Mouse (Mus musculus): ENCODE results near the gene Rasa4. TPM values are rescaled to one million over a fixed set of nuclear protein-coding genes. Genes with fewer than 3 reads are reported as not detected.
"Not testable (repeated sequence)": the region's sequence is repeated elsewhere in the genome, so short reads cannot be mapped to it uniquely, and the experiment has no call there.

The Rasa4 gene
- 2.6 and 4.1 TPM in 2 replicates for polyA plus RNA-seq (2015; fragmentation: Nextera tagmentation; extraction: Ambion mirVana)

DNA sequence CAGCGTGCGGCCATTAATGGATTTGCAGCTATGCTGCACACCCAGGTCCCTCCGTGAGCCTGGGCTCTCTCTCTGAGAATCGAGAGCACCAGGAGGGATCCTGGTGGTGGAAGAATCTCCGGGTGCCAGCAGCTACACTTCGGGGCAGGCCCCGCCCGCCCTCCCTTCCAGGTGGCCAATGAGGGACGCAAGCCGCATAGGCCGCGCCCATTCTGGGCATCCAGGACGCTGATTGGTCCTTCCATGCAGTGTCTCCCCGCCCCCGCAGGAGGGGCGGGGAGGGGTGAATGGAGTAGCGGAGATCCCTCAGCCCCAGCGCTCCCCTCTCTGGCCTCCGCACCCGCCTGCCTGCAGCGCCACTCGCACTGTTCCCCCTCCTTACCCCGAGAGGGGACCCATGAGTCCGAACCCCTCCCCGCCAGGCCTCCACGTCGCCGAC lies at the start of gene Rasa4:
Gene Rasa4 (plus strand): TSS at position 248 of the 439 bp plus-strand sequence.
- WGBS = 0% methylated on average over 25 of the region's 28 CpGs
- no peaks in the 10 kb centered on the region for H3K9me3 ChIP-seq
- H3K27me3 ChIP-seq = peaks cover 17% of the 10 kb centered on the region; the same call in 1 of the 2 replicates
- peak within 1 kb of the TSS; percentile 99 for H3K4me2 ChIP-seq
- H3K36me3 ChIP-seq = no peaks in the 10 kb centered on the region
- peaks cover 23% of the 10 kb centered on the region for H3K4me1 ChIP-seq
- ATAC-seq (ENCODE audit: borderline replicate concordance, extremely low read depth, low FRiP score, low TSS enrichment) = peak; percentile 97
- peak within 1 kb of the TSS; percentile 60 for H3K9ac ChIP-seq
- H3K27ac ChIP-seq = no peak within 1 kb of the TSS
- peak within 1 kb of the TSS; percentile 61 for H3K4me3 ChIP-seq

DNA sequence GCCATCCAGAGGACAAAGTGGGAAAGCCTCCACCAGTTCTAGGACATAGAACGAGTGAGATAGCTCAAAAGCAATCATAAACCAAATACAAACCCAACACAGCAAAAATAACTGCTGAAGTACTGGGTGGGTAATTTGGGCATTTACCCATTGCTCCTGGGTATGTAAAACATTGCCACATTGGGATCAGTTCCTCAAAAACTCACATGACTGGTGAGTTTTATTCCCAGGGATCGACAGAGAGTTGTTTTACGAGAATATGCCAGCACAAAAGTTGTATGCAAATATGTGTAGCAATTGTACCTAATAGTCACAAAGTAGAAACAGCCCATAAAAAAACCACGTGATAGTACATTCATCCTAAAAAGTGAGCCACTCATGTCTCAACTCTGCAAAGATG lies 48.8 kb upstream of the Rasa4 start:
- no peaks in the 10 kb centered on the region for H3K27me3 ChIP-seq
- H3K4me2 ChIP-seq = no peak overlapping the region
- ATAC-seq (ENCODE audit: borderline replicate concordance, extremely low read depth, low FRiP score, low TSS enrichment) = no peak
- WGBS = 77% methylated on average over 4 of the region's 4 CpGs
- H3K4me1 ChIP-seq = no peaks in the 10 kb centered on the region
- H3K36me3 ChIP-seq = peaks cover 22% of the 10 kb centered on the region; the same call in 1 of the 2 replicates
- no peak overlapping the region for H3K4me3 ChIP-seq
- H3K27ac ChIP-seq = no peak overlapping the region
- no peaks in the 10 kb centered on the region for H3K9me3 ChIP-seq
- H3K9ac ChIP-seq = no peak overlapping the region

DNA sequence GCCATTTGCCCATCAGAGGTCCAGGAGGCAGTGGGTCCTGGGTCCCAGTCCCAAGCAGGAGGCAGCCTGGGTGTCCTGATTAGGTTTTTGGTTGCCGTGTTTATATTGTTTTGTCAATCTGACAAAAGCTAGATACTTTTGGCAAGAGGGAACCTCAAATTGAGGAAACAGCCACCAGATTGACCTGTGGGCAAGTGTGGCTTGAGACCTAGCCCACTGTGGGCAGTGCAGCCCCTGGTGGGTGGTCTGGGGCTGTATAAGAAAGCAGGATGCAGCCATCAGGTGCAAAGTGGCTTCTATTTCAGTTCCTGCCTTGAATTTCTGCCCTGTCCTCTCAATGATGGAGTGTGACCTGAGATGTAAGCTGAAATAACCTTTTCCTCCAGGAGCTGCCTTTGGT lies 48.4 kb upstream of the Rasa4 start:
- Histone ChIP-seq H3K4me2 (no peak overlapping the region), H3K4me1 (no peaks in the 10 kb centered on the region), H3K36me3 (peaks cover 18% of the 10 kb centered on the region; the same call in 1 of the 2 replicates), H3K27me3 (no peaks in the 10 kb centered on the region), H3K9me3 (no peaks in the 10 kb centered on the region), H3K27ac (no peak overlapping the region), H3K4me3 (no peak overlapping the region), H3K9ac (no peak overlapping the region)
- ATAC-seq (ENCODE audit: borderline replicate concordance, extremely low read depth, low FRiP score, low TSS enrichment) = no peak
- WGBS = 79% methylated on average over 1 of the region's 1 CpGs

DNA sequence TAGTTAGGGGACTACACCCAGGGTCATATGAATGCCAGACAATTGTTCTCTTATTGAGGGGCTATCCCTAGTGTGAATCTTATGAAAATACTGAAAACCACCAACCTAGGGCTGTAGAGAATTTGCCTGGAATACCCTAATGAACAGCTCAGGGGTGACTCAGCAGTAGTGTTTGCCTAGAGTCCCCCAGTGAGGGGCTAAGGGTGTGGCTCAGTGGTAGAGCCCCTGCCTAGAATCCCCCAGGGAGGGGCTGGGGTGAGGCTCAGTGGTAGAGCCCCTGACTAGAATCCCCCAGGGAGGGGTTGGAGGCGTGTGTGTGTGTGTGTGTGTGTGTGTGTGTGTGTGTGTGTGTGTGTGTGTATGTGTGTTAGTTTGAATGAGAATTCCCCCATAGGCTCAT lies 47.0 kb upstream of the Rasa4 start:
- H3K36me3 ChIP-seq = 0 out of 2 replicates have a peak, but pooled peaks cover 6% of the 10 kb centered on the region
- no peak overlapping the region for H3K4me3 ChIP-seq
- H3K4me1 ChIP-seq = no peaks in the 10 kb centered on the region
- no peak overlapping the region for H3K9ac ChIP-seq
- ATAC-seq (ENCODE audit: borderline replicate concordance, extremely low read depth, low FRiP score, low TSS enrichment) = no peak
- H3K4me2 ChIP-seq = no peak overlapping the region
- H3K27me3 ChIP-seq = no peaks in the 10 kb centered on the region
- H3K9me3 ChIP-seq = no peaks in the 10 kb centered on the region
- WGBS = 80% methylated on average over 1 of the region's 1 CpGs
- no peak overlapping the region for H3K27ac ChIP-seq

DNA sequence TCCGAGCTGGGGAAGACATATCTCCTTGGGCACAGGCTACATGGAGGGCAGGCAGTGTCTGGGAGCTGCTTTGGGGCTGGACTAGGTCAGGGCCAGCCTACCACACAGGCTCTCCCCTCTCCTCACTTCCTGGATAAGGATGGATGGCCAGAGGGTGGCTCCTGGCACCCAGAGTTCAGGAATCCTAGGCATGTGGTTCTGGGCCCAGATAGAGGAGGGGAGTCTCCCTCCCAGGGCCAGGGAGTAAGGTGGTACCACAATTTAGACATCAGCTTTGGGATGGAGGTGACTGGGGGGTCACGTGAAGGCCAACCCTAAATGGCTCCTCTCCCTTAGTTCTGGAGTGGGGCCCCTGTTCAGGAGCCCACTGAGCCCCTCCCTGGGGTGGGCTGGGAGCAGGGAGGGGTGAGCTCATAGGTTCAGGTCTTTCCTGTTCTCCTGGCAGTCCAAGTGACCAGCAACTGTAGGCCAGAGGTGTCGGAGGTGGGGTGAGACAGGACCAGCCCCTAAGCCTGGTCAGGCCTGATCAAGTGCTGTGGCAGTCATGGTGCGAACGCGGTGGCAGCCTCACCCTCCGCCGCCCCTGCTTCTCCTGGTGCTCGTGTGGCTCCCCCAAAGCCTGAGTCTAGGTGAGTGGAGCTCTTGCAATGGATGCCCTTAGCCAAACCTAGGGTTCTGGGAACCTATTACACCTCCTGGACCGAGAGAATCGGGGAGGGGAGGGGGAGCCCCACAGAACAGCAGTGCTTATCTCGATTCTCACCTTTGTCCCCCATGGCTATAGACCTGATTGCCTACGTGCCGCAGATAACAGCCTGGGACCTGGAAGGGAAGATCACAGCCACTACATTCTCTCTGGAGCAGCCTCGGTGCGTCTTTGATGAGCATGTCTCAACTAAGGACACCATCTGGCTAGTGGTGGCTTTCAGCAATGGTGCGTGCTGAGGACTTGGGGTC lies 45.2 kb upstream of the Rasa4 start, which contains the start of gene Upk3b:
Gene Upk3b (plus strand): TSS at position 239 of the 957 bp plus-strand sequence.
- Histone ChIP-seq H3K9ac (no peak within 1 kb of the TSS), H3K27ac (no peak within 1 kb of the TSS)
- no peak for ATAC-seq (ENCODE audit: borderline replicate concordance, extremely low read depth, low FRiP score, low TSS enrichment)

DNA sequence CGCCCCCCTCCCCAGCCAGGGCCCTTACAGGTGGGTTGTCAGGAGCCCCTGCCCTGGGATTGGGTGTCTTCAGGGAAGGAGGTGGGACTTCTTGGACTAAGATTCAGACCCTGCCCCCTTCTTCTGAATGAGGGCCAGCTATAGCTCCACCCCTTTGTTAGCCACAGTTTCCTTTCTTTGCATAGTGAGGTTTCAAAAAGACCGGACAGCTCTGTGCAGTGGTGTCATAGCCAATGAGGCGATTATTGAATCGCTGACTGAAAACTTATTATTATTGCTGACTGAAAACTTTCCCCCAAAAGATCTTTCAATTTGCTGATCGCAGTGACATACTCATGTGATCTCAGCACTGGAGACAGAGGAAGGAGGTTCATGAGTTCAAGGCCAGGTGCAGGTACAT lies 43.5 kb upstream of the Rasa4 start:
- H3K27me3 ChIP-seq = no peaks in the 10 kb centered on the region
- H3K27ac ChIP-seq = no peak overlapping the region
- no peak overlapping the region for H3K9ac ChIP-seq
- H3K36me3 ChIP-seq = no peaks in the 10 kb centered on the region
- no peaks in the 10 kb centered on the region for H3K9me3 ChIP-seq
- no peak for ATAC-seq (ENCODE audit: borderline replicate concordance, extremely low read depth, low FRiP score, low TSS enrichment)
- WGBS = 32% methylated on average over 5 of the region's 5 CpGs
- no peak overlapping the region for H3K4me2 ChIP-seq
- H3K4me3 ChIP-seq = no peak overlapping the region
- no peaks in the 10 kb centered on the region for H3K4me1 ChIP-seq

More for the DNA sequence above, 45.2 kb upstream of the Rasa4 start, which contains the start of gene Upk3b:
- Histone ChIP-seq H3K27me3 (no peaks in the 10 kb centered on the region), H3K9me3 (no peaks in the 10 kb centered on the region), H3K4me3 (no peak within 1 kb of the TSS), H3K36me3 (no peaks in the 10 kb centered on the region), H3K4me2 (no peak within 1 kb of the TSS), H3K4me1 (no peaks in the 10 kb centered on the region)
- WGBS = 46% methylated on average over 17 of the region's 17 CpGs

DNA sequence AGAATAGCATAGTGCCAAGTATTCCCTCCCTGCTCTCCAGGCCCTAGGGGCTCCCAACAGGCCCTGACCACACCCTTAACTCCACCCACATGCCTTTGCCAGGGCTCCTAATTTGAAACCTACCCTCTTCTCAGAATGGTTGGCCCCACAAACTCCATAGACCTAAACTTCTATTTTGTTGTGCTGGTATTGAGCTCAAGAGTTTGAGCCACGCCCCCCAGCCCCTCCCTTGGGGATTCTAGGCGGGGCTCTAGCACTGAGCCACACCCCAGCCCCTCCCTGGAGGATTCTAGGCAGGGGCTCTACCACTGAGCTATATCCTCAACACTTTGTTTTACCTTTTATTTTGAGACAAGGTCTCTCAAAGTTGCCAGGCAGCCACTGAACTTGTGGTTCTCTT lies 42.5 kb upstream of the Rasa4 start:
- ATAC-seq (ENCODE audit: borderline replicate concordance, extremely low read depth, low FRiP score, low TSS enrichment) = 0 out of 2 replicates have a peak, but pooled peaks have one; percentile 33
- H3K4me3 ChIP-seq = no peak overlapping the region
- H3K27ac ChIP-seq = no peak overlapping the region
- WGBS = 31% methylated on average over 2 of the region's 2 CpGs
- no peaks in the 10 kb centered on the region for H3K36me3 ChIP-seq
- H3K9ac ChIP-seq = no peak overlapping the region
- no peaks in the 10 kb centered on the region for H3K9me3 ChIP-seq
- H3K27me3 ChIP-seq = no peaks in the 10 kb centered on the region
- no peaks in the 10 kb centered on the region for H3K4me1 ChIP-seq
- no peak overlapping the region for H3K4me2 ChIP-seq

DNA sequence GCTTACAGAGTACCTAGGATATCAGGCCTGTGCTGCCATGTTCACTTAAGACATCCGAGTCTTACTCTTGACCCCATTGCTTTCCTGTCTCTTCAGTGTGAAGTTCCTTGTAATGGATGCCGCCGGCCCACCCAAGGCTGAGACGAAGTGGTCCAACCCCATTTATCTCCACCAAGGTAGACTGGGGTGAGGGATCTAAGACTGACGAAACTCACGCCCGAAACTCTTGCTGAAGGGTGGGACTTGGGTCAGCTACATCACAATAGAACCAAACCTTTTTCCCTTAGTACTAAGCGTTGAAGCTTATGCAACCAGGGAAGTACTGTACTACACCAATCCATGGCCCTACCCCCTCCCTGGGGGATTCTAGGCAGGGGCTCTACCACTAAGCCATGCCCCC lies 42.0 kb upstream of the Rasa4 start:
- H3K27ac ChIP-seq = no peak overlapping the region
- ATAC-seq (ENCODE audit: borderline replicate concordance, extremely low read depth, low FRiP score, low TSS enrichment) = no peak
- no peaks in the 10 kb centered on the region for H3K36me3 ChIP-seq
- H3K4me2 ChIP-seq = no peak overlapping the region
- no peak overlapping the region for H3K9ac ChIP-seq
- H3K9me3 ChIP-seq = no peaks in the 10 kb centered on the region
- no peaks in the 10 kb centered on the region for H3K27me3 ChIP-seq
- no peaks in the 10 kb centered on the region for H3K4me1 ChIP-seq
- H3K4me3 ChIP-seq = no peak overlapping the region
- 92% methylated on average over 8 of the region's 8 CpGs for WGBS

DNA sequence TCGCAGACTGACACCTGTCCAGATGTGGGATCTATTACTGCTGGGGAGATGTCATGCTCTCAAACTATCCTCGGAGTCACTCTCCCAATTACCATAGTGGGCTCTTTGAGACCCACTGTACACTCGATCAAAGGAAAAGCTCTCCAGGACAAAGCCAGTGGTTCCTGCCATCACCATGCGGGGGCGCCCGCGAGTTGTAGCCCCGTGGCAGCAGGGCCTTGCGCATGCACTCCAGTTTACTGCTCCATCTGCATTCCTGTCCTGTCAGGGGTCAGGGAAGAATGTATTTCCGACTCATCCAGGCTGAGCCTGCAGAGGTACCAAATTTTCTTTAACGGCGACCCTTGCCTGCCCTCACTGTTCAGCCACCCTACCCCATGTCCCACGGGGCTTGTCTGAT lies 38.9 kb upstream of the Rasa4 start:
- no peak overlapping the region for H3K4me2 ChIP-seq
- H3K9me3 ChIP-seq = no peaks in the 10 kb centered on the region
- no peak overlapping the region for H3K27ac ChIP-seq
- H3K27me3 ChIP-seq = no peaks in the 10 kb centered on the region
- H3K4me1 ChIP-seq = no peaks in the 10 kb centered on the region
- H3K4me3 ChIP-seq = no peak overlapping the region
- no peak overlapping the region for H3K9ac ChIP-seq
- ATAC-seq (ENCODE audit: borderline replicate concordance, extremely low read depth, low FRiP score, low TSS enrichment) = no peak
- WGBS = 66% methylated on average over 13 of the region's 13 CpGs
- no peaks in the 10 kb centered on the region for H3K36me3 ChIP-seq

DNA sequence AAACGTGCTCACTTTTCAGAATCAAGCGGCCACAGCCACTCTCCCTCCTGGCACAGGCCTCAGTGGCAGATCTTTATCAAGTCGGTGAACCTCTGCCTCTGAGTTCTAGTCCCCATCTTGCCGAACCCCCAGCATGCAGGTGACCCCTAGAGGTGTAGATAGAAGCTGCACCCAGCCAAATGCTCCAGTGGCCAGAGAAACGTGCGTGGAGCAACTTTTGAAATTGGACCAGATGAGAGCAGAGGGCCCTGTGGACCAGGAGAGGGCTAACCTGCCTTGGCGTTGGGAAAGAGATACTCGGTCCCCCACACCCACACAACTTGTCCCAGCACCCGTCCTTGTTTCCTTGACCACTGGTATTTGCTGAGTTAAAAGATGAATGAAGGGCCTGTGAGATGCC lies 38.3 kb upstream of the Rasa4 start:
- no peaks in the 10 kb centered on the region for H3K27me3 ChIP-seq
- H3K4me3 ChIP-seq = no peak overlapping the region
- no peaks in the 10 kb centered on the region for H3K4me1 ChIP-seq
- H3K36me3 ChIP-seq = no peaks in the 10 kb centered on the region
- no peak overlapping the region for H3K9ac ChIP-seq
- no peak for ATAC-seq (ENCODE audit: borderline replicate concordance, extremely low read depth, low FRiP score, low TSS enrichment)
- H3K9me3 ChIP-seq = no peaks in the 10 kb centered on the region
- 30% methylated on average over 9 of the region's 9 CpGs for WGBS
- no peak overlapping the region for H3K4me2 ChIP-seq
- H3K27ac ChIP-seq = no peak overlapping the region

DNA sequence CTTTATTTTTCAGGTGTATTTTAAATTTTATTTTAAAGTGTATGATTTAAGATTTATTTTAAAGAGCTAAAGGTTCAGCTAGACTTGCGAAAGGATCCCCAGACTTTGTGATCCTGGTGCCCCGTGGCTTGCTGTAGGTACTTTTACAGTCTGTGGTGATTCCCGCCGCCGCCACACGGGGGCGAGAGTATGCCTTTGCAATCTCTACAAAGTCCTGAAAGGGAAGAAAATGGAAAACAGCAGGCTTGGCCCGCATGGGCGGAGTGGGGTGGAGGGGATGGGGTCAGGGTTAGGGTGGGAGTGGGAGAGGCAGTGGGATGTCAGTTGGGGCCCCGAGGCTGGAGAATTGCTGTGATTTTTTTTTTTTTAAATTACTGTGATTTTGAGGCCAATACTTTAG lies 37.7 kb upstream of the Rasa4 start:
- Histone ChIP-seq H3K9ac (no peak overlapping the region), H3K27ac (no peak overlapping the region), H3K27me3 (no peaks in the 10 kb centered on the region), H3K4me2 (no peak overlapping the region), H3K4me1 (no peaks in the 10 kb centered on the region), H3K4me3 (no peak overlapping the region), H3K9me3 (no peaks in the 10 kb centered on the region), H3K36me3 (no peaks in the 10 kb centered on the region)
- 2% methylated on average over 10 of the region's 10 CpGs for WGBS
- ATAC-seq (ENCODE audit: borderline replicate concordance, extremely low read depth, low FRiP score, low TSS enrichment) = no peak

DNA sequence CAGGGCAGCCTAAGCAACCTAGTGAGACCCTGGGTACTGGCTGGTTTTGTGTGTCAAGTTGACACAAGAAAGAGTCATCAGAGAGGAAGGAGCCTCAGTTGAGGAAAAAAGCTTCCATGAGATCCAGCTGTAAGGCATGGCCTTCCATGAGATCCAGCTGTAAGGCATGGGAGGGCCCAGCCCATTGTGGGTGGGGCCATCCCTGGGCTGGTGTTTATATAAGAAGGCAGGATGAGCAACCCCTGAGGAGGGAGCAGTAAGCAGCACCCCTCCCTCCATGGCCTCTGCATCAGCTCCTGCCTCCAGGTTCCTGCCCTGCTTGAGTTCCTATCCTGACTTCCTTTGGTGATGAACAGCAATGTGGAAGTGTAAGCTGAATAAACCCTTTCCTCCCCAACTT lies 35.2 kb upstream of the Rasa4 start:
- H3K9ac ChIP-seq; H3K9me3 ChIP-seq; H3K4me2 ChIP-seq; ATAC-seq (ENCODE audit: borderline replicate concordance, extremely low read depth, low FRiP score, low TSS enrichment); H3K27ac ChIP-seq; H3K4me3 ChIP-seq; H3K27me3 ChIP-seq; H3K36me3 ChIP-seq: not testable (repeated sequence)
- H3K4me1 ChIP-seq = peaks cover 13% of the 10 kb centered on the region

Data from lung, embryonic 15.5 days (tissue).